In the genomic region with DNA sequence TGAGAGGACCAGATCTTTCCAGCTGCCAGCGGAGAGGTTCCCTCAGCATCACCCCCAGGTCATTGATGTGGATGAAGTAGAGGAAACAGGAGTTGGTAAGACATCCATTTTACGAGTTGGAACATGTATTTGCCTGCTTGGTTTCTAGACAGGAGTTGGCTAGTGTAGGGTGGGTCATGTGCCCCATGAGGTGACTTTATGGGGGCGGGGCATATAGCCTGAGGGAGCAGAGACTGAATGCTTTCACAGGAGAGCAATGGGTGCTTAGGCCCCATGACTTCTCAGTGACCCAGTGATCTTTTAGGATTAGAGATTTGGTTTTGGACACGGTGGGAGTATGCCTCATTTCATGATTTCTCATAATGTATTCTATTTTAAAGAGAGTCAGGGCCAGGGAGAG, we compare ENCODE assay signal across 26 mouse cellular contexts. TPM values are rescaled to one million over a fixed set of nuclear protein-coding genes. Genes with fewer than 3 reads are reported as not detected.
A peak's percentile ranks its signal among the peaks of the same experiment; 100 is the strongest.
DNase-seq lines count a peak whose midpoint lies in the region; ATAC-seq lines count a peak whose summit lies in the region.
"Had no signal": no experiment of that assay in that cellular context is flagged by ENCODE, and none has a peak within 500 bp of the region (broad histone marks: within the 10 kb centered on the region; RNA-seq: fewer than 3 reads in every experiment).

No protein-coding gene starts in this region.

- no peak for DNase-seq in embryonic facial prominence, embryonic 11.5 days (ENCODE audit: low spot score)
- no peak for DNase-seq in embryonic facial prominence, embryonic 10.5 days (ENCODE audit: low spot score)
- DNase-seq in midbrain, embryonic 11.5 days (ENCODE audit: low spot score, missing footprints) = no peak
- DNase-seq in midbrain, embryonic 10.5 days (ENCODE audit: low spot score) = no peak
- DNase-seq: adrenal gland, adult 2 months; adrenal gland, postnatal 14 days; cerebellum, adult 11 months; cerebellum, adult 2 months; cerebellum, adult 9-11 months; cerebellum, postnatal 25 days; gastrocnemius, postnatal 14 days; heart, adult 18-20 months; heart, postnatal 14 days; heart, postnatal 4 days had no signal

- no peaks in the 10 kb centered on the region for H3K4me1 ChIP-seq in embryonic facial prominence, embryonic 11.5 days (ENCODE audit: control insufficient read depth, insufficient read depth, low read length)
- peaks cover 6% of the 10 kb centered on the region for H3K4me1 ChIP-seq in embryonic facial prominence, embryonic 10.5 days
- H3K4me1 ChIP-seq in midbrain, embryonic 11.5 days (ENCODE audit: control insufficient read depth, insufficient read depth, low read length) = no peaks in the 10 kb centered on the region
- no peaks in the 10 kb centered on the region for H3K4me1 ChIP-seq in midbrain, embryonic 10.5 days
- H3K4me1 ChIP-seq in neural tube, embryonic 12.5 days = no peaks in the 10 kb centered on the region
- H3K4me1 ChIP-seq in neural tube, embryonic 15.5 days = no peaks in the 10 kb centered on the region
- H3K4me1 ChIP-seq: forebrain, embryonic 10.5 days; forebrain, embryonic 13.5 days; hindbrain, embryonic 12.5 days; hindbrain, embryonic 15.5 days; intestine, embryonic 15.5 days had no signal

- no peaks in the 10 kb centered on the region for H3K27me3 ChIP-seq in embryonic facial prominence, embryonic 11.5 days (ENCODE audit: control insufficient read depth, insufficient read depth, low read length)
- no peaks in the 10 kb centered on the region for H3K27me3 ChIP-seq in embryonic facial prominence, embryonic 10.5 days (replicated peaks; ENCODE audit: low read depth, poor library complexity, severe bottlenecking)
- H3K27me3 ChIP-seq in midbrain, embryonic 11.5 days (ENCODE audit: control insufficient read depth, insufficient read depth, low read length) = no peaks in the 10 kb centered on the region
- H3K27me3 ChIP-seq in midbrain, embryonic 10.5 days (ENCODE audit: low read depth, poor library complexity, severe bottlenecking) = no peaks in the 10 kb centered on the region
- H3K27me3 ChIP-seq in neural tube, embryonic 12.5 days (replicated peaks) = no peaks in the 10 kb centered on the region
- H3K27me3 ChIP-seq in neural tube, embryonic 15.5 days (replicated peaks) = no peaks in the 10 kb centered on the region
- H3K27me3 ChIP-seq: forebrain, embryonic 13.5 days; heart, embryonic 13.5 days; hindbrain, embryonic 12.5 days; hindbrain, embryonic 15.5 days; intestine, embryonic 15.5 days; Patski had no signal

- no peaks in the 10 kb centered on the region for H3K9me3 ChIP-seq in embryonic facial prominence, embryonic 11.5 days (replicated peaks; ENCODE audit: control insufficient read depth, low read length)
- no peaks in the 10 kb centered on the region for H3K9me3 ChIP-seq in embryonic facial prominence, embryonic 10.5 days
- no peaks in the 10 kb centered on the region for H3K9me3 ChIP-seq in midbrain, embryonic 11.5 days (ENCODE audit: control insufficient read depth, low read length)
- no peaks in the 10 kb centered on the region for H3K9me3 ChIP-seq in midbrain, embryonic 10.5 days (replicated peaks)
- H3K9me3 ChIP-seq in neural tube, embryonic 12.5 days = no peaks in the 10 kb centered on the region
- H3K9me3 ChIP-seq in neural tube, embryonic 15.5 days (replicated peaks) = no peaks in the 10 kb centered on the region
- H3K9me3 ChIP-seq: forebrain, embryonic 10.5 days; forebrain, embryonic 13.5 days; G1E; heart, embryonic 10.5 days; heart, embryonic 13.5 days; hindbrain, embryonic 12.5 days; hindbrain, embryonic 15.5 days; intestine, embryonic 15.5 days had no signal

- 0 out of 2 replicates have a peak, but pooled peaks have one; percentile 27 for ATAC-seq in embryonic facial prominence, embryonic 11.5 days (replicated peaks; ENCODE audit: insufficient number of reproducible peaks, low FRiP score, low TSS enrichment, low read depth)
- 0 out of 2 replicates have a peak, but pooled peaks have one; percentile 54 for ATAC-seq in midbrain, embryonic 11.5 days (ENCODE audit: low FRiP score)
- peak; percentile 29; the same call in 1 of the 2 replicates for ATAC-seq in neural tube, embryonic 12.5 days (ENCODE audit: low FRiP score, low read depth)
- ATAC-seq in neural tube, embryonic 15.5 days (ENCODE audit: low FRiP score) = no peak
- ATAC-seq: forebrain, embryonic 13.5 days; forebrain, embryonic 16.5 days; intestine, embryonic 15.5 days; Patski had no signal

- 83% methylated on average over 4 of the region's 4 CpGs for WGBS in embryonic facial prominence, embryonic 11.5 days
- 86% methylated on average over 4 of the region's 4 CpGs for WGBS in embryonic facial prominence, embryonic 10.5 days
- WGBS in midbrain, embryonic 11.5 days = 82% methylated on average over 4 of the region's 4 CpGs
- 80% methylated on average over 4 of the region's 4 CpGs for WGBS in midbrain, embryonic 10.5 days
- 87% methylated on average over 4 of the region's 4 CpGs for WGBS in neural tube, embryonic 12.5 days
- 81% methylated on average over 4 of the region's 4 CpGs for WGBS in neural tube, embryonic 15.5 days

- H3K9ac ChIP-seq in embryonic facial prominence, embryonic 11.5 days (replicated peaks; ENCODE audit: low read length) = no peak overlapping the region
- no peak overlapping the region for H3K9ac ChIP-seq in midbrain, embryonic 11.5 days (ENCODE audit: low read length)
- no peak overlapping the region for H3K9ac ChIP-seq in neural tube, embryonic 12.5 days
- no peak overlapping the region for H3K9ac ChIP-seq in neural tube, embryonic 15.5 days (replicated peaks)
- H3K9ac ChIP-seq: forebrain, embryonic 13.5 days; heart, embryonic 13.5 days; hindbrain, embryonic 12.5 days; hindbrain, embryonic 15.5 days; intestine, embryonic 15.5 days had no signal

- H3K4me2 ChIP-seq in embryonic facial prominence, embryonic 11.5 days (ENCODE audit: low read depth, low read length) = no peak overlapping the region
- no peak overlapping the region for H3K4me2 ChIP-seq in midbrain, embryonic 11.5 days
- H3K4me2 ChIP-seq in neural tube, embryonic 12.5 days (replicated peaks) = no peak overlapping the region
- H3K4me2 ChIP-seq in neural tube, embryonic 15.5 days = no peak overlapping the region
- H3K4me2 ChIP-seq: forebrain, embryonic 13.5 days; heart, embryonic 13.5 days; hindbrain, embryonic 12.5 days; hindbrain, embryonic 15.5 days; intestine, embryonic 15.5 days had no signal

- no peak overlapping the region for H3K27ac ChIP-seq in embryonic facial prominence, embryonic 11.5 days (replicated peaks; ENCODE audit: low read depth, low read length)
- H3K27ac ChIP-seq in embryonic facial prominence, embryonic 10.5 days (replicated peaks) = no peak overlapping the region
- no peak overlapping the region for H3K27ac ChIP-seq in midbrain, embryonic 11.5 days (ENCODE audit: low read depth, low read length)
- H3K27ac ChIP-seq in midbrain, embryonic 10.5 days (replicated peaks) = no peak overlapping the region
- H3K27ac ChIP-seq in neural tube, embryonic 12.5 days = no peak overlapping the region
- no peak overlapping the region for H3K27ac ChIP-seq in neural tube, embryonic 15.5 days (replicated peaks)
- H3K27ac ChIP-seq: forebrain, embryonic 10.5 days; forebrain, embryonic 13.5 days; heart, embryonic 10.5 days; heart, embryonic 13.5 days; hindbrain, embryonic 12.5 days; hindbrain, embryonic 15.5 days; intestine, embryonic 15.5 days had no signal

- H3K4me3 ChIP-seq in embryonic facial prominence, embryonic 11.5 days (ENCODE audit: low read depth, low read length) = no peak overlapping the region
- H3K4me3 ChIP-seq in embryonic facial prominence, embryonic 10.5 days = no peak overlapping the region
- H3K4me3 ChIP-seq in midbrain, embryonic 11.5 days (ENCODE audit: low read depth, low read length) = no peak overlapping the region
- no peak overlapping the region for H3K4me3 ChIP-seq in midbrain, embryonic 10.5 days
- no peak overlapping the region for H3K4me3 ChIP-seq in neural tube, embryonic 12.5 days
- H3K4me3 ChIP-seq in neural tube, embryonic 15.5 days (replicated peaks) = no peak overlapping the region
- H3K4me3 ChIP-seq: forebrain, embryonic 10.5 days; forebrain, embryonic 13.5 days; heart, embryonic 10.5 days; heart, embryonic 13.5 days; hindbrain, embryonic 12.5 days; hindbrain, embryonic 15.5 days; intestine, embryonic 15.5 days had no signal

- no peaks in the 10 kb centered on the region for H3K36me3 ChIP-seq in embryonic facial prominence, embryonic 11.5 days (replicated peaks; ENCODE audit: control insufficient read depth, insufficient read depth, low read depth, low read length)
- peaks cover 27% of the 10 kb centered on the region for H3K36me3 ChIP-seq in embryonic facial prominence, embryonic 10.5 days (replicated peaks)
- H3K36me3 ChIP-seq in midbrain, embryonic 11.5 days (ENCODE audit: control insufficient read depth, insufficient read depth, low read length) = no peaks in the 10 kb centered on the region
- H3K36me3 ChIP-seq in midbrain, embryonic 10.5 days = no peaks in the 10 kb centered on the region
- H3K36me3 ChIP-seq in neural tube, embryonic 12.5 days = no peaks in the 10 kb centered on the region
- H3K36me3 ChIP-seq in neural tube, embryonic 15.5 days = no peaks in the 10 kb centered on the region
- H3K36me3 ChIP-seq: G1E; hindbrain, embryonic 12.5 days; hindbrain, embryonic 15.5 days had no signal

RNA-seq across cellular contexts. Expression of gene Nid1, which starts 31.2 kb away (rescaled TPM):
- polyA plus RNA-seq in embryonic facial prominence, embryonic 11.5 days (2014; fragmentation: Nextera tagmentation; extraction: Ambion mirVana) = 54.8 and 63.8 TPM in 2 replicates
- polyA plus RNA-seq in embryonic facial prominence, embryonic 10.5 days (2016; fragmentation: Nextera tagmentation; extraction: Ambion mirVana) = 59.0 and 64.5 TPM in 2 replicates
- polyA plus RNA-seq in midbrain, embryonic 11.5 days (2014; fragmentation: Nextera tagmentation; extraction: Ambion mirVana) = 42.7 and 44.2 TPM in 2 replicates
- 38.3 and 49.5 TPM in 2 replicates for polyA plus RNA-seq in midbrain, embryonic 10.5 days (2016; fragmentation: Nextera tagmentation; extraction: Ambion mirVana)
- polyA plus RNA-seq in neural tube, embryonic 12.5 days (2016; fragmentation: Nextera tagmentation; extraction: Ambion mirVana) = 44.7 and 60.2 TPM in 2 replicates
- polyA plus RNA-seq in neural tube, embryonic 15.5 days (2015; fragmentation: Nextera tagmentation; extraction: Ambion mirVana) = 51.0 and 54.1 TPM in 2 replicates
- polyA plus RNA-seq: G1E had no signal
